Mouse (Mus musculus): Measurements from ENCODE around the gene Gramd1b. TPM values are rescaled to one million over a fixed set of nuclear protein-coding genes. Genes with fewer than 3 reads are reported as not detected.
A peak's percentile ranks its signal among the peaks of the same experiment; 100 is the strongest.

Gramd1b gene
- polyA plus RNA-seq (2016; fragmentation: Nextera tagmentation; extraction: Ambion mirVana): 3.3 and 5.2 TPM in 2 replicates

DNA sequence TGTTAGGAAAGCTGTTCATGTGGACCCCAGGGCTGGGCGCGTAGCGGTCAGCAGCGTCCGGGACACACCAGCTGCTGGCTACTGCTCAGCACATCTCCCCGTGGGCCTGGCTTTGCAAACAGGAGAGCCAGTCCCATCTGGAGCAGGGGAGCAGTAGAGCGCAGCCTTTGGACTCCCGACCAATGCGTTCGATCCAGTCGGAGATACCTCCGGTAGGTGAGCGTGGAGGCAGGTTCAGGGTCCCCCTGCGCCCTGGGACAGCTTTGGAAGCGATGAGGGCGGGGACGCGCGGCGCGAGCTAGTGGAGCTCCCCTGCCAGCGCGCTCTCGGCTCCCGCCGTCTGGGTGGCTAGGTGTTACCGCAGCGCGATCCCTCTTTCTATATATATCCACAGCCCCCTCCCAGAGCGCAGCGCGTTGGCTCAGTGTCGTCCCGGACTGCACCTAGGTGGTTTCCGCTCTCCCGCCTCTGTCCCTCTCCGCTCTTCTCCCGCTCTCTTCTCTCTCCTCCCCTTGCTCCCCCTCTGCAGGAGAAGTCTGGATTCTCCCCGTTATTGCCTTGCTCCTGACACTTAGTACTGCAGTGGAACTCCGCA is at the start of gene Gramd1b:
TSS of gene Gramd1b (minus strand) at position 357 of the 595 bp plus-strand sequence.
- Histone ChIP-seq H3K4me2 (peak within 1 kb of the TSS; percentile 81), H3K27me3 (peaks cover 37% of the 10 kb centered on the region), H3K27ac (no peak within 1 kb of the TSS), H3K9me3 (no peaks in the 10 kb centered on the region), H3K4me1 (replicated peaks) (peaks cover 8% of the 10 kb centered on the region; the same call in 1 of the 2 replicates), H3K9ac (replicated peaks) (peak within 1 kb of the TSS; percentile 53), H3K4me3 (replicated peaks) (peak within 1 kb of the TSS; percentile 50), H3K36me3 (no peaks in the 10 kb centered on the region)
- under 1% methylated on average over 40 of the region's 40 CpGs for WGBS
- no peak for ATAC-seq (ENCODE audit: insufficient number of reproducible peaks, insufficient read depth, low FRiP score, low TSS enrichment, low read depth)

DNA sequence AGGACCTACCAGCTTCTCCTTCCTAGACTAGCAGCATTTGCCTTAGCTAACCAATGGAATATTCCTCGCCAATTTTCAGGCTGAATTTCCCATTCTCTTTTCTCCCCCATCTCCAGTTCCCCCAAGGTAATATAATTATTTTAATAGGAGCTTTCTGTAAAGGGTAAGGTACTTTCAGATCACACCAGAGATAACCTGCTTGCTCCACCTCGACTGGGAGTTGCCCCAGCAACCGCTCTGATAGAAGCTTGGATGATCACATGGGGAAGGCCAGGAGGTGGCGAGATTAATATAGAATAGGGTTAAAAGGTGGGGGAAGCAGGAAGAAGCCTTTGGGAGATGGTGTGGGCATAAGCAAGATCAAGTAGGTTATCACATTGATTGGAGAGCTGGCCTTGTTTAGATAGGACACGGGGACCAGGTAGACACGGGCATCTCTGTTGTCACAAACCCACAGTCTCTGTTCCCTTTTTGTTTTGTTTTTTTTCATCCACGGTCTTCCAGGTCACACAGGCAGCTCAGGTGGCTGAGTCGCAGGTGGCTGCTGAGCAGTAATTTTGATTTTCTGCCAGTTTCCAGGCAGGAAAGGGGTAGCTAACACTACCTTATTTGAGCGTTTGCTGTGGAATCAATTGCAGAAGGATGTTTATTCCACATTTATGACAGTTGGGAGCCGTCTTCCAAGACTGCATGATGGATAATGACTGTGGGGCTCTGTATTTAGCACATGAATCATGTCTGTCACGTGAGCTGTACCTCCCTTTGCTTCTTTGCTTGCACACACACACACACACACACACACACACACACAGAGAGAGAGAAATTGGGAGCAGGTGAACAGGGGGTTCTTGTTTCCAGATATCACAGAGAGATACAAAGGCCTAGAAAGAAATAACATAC is 47.8 kb upstream of the Gramd1b start:
- no peaks in the 10 kb centered on the region for H3K4me1 ChIP-seq (replicated peaks)
- 73% methylated on average over 11 of the region's 11 CpGs for WGBS
- H3K36me3 ChIP-seq: no peaks in the 10 kb centered on the region
- no peak for ATAC-seq (ENCODE audit: insufficient number of reproducible peaks, insufficient read depth, low FRiP score, low TSS enrichment, low read depth)
- no peak overlapping the region for H3K27ac ChIP-seq
- no peak overlapping the region for H3K9ac ChIP-seq (replicated peaks)
- no peaks in the 10 kb centered on the region for H3K27me3 ChIP-seq
- H3K9me3 ChIP-seq: no peaks in the 10 kb centered on the region
- H3K4me3 ChIP-seq (replicated peaks): no peak overlapping the region
- no peak overlapping the region for H3K4me2 ChIP-seq

DNA sequence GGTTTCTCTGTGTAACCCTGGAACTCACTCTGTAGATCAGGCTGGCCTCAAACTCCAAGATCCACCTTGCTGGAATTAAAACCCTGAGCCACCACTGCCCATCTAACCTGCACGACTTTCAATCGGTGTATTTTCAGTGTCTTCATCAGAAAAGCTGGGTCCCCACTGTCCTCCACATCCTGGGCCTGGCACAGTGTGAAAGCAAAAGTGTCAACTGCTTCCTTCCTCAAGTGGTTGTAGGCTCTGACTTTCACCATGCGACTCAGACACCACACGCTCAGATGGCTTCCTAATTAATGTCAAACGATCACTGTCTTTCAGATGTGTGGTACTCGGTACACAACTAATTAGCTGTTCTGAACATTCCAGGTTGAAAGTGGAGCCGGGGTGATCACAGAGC is 45.9 kb upstream of the Gramd1b start:
- Histone ChIP-seq H3K27me3 (no peaks in the 10 kb centered on the region), H3K4me1 (replicated peaks) (no peaks in the 10 kb centered on the region), H3K36me3 (no peaks in the 10 kb centered on the region), H3K4me2 (no peak overlapping the region), H3K27ac (no peak overlapping the region), H3K9me3 (no peaks in the 10 kb centered on the region), H3K4me3 (replicated peaks) (no peak overlapping the region), H3K9ac (replicated peaks) (no peak overlapping the region)
- ATAC-seq (ENCODE audit: insufficient number of reproducible peaks, insufficient read depth, low FRiP score, low TSS enrichment, low read depth): no peak
- 64% methylated on average over 7 of the region's 7 CpGs for WGBS

DNA sequence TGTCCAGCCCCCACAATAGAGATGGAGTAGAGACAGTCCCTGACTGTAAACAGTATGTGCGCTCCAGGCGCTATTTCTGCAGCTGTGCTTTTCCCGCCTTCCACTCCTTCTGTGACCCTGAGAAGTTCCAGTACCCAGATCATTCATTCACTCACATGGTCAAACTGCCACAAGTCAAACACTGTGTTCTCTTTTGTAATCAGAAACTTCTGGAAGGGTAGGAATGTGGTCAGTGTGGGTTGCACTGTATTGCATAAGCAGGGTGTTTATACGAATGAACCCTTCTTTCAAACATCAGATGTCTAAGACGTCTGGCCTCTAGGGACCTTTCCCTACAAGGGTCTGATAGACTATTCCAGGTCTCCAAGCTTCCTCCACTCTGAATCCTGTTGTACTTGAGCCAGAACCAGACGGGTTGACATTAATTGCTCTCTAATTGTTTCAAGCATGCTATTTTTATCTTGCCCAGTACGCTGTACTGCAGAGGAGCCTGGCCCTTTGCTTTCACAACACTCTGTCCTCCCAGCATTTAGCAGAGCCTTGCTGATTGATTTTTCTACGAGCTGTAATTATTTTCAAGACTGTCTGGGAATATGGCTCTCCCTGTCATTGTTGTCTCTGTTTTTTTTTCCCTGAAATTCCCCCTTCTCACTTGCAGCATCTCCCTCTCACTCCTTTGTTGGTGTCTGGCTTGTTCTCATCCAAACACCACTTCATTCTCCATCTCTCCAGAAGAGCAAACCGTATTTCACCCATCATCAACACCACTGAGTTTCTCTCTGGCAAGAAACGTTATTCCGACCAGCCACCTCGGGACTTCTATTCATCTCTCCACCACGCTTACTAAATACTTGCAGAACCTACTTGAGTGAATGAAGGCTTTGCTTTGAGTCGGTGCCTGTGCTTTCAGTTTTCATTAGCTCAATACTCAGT is 44.1 kb upstream of the Gramd1b start:
- H3K4me3 ChIP-seq (replicated peaks): no peak overlapping the region
- H3K36me3 ChIP-seq: no peaks in the 10 kb centered on the region
- no peak overlapping the region for H3K27ac ChIP-seq
- WGBS: 62% methylated on average over 14 of the region's 14 CpGs
- no peaks in the 10 kb centered on the region for H3K4me1 ChIP-seq (replicated peaks)
- no peak for ATAC-seq (ENCODE audit: insufficient number of reproducible peaks, insufficient read depth, low FRiP score, low TSS enrichment, low read depth)
- H3K9ac ChIP-seq (replicated peaks): no peak overlapping the region
- no peaks in the 10 kb centered on the region for H3K27me3 ChIP-seq
- H3K4me2 ChIP-seq: no peak overlapping the region
- H3K9me3 ChIP-seq: no peaks in the 10 kb centered on the region

DNA sequence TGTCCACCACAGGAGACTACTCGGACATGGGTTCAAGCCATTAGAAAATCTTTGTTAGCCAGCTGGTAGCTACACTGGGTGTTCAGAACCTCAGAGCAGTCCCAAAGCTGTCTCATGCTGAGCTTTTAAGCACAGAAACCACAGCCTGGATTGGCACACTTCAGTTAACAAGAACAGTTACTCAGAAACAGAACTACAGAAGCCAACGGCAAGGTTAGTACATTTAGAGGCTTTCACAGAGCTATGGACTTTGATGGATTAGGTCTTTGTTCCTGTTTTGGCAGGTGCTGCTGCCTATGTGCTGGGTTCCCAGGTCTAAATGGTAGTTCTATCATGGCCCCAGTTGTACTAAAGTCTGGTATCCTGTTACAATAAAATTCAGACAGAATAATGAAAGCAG is 40.1 kb upstream of the Gramd1b start:
- Histone ChIP-seq H3K27me3 (no peaks in the 10 kb centered on the region), H3K4me1 (replicated peaks) (no peaks in the 10 kb centered on the region), H3K4me2 (no peak overlapping the region), H3K36me3 (no peaks in the 10 kb centered on the region), H3K4me3 (replicated peaks) (no peak overlapping the region), H3K27ac (no peak overlapping the region), H3K9me3 (no peaks in the 10 kb centered on the region), H3K9ac (replicated peaks) (no peak overlapping the region)
- ATAC-seq (ENCODE audit: insufficient number of reproducible peaks, insufficient read depth, low FRiP score, low TSS enrichment, low read depth): no peak
- 73% methylated on average over 2 of the region's 2 CpGs for WGBS

DNA sequence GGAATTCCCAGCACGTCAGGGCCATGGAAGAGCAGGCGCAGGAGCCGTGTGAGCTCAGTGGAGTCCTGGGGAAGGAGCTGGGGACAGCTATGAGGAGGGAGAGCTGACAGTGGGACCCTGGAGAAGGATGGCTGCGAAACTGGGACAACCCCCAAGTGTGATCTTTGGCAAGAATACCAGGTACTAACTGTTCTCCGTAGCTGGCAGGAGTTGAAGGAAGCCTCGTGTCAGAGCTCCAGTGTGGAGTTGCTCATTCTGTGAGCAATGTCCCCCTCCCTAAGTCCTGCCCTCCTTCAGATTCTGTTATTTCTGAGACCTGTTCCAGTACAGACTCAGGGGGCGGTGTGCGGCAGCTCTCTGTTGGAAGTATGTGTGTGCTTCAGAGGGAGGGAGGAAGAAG is 36.9 kb upstream of the Gramd1b start:
- 71% methylated on average over 8 of the region's 8 CpGs for WGBS
- H3K27ac ChIP-seq: no peak overlapping the region
- no peaks in the 10 kb centered on the region for H3K4me1 ChIP-seq (replicated peaks)
- no peaks in the 10 kb centered on the region for H3K36me3 ChIP-seq
- H3K4me2 ChIP-seq: no peak overlapping the region
- H3K4me3 ChIP-seq (replicated peaks): no peak overlapping the region
- H3K9me3 ChIP-seq: no peaks in the 10 kb centered on the region
- no peaks in the 10 kb centered on the region for H3K27me3 ChIP-seq
- H3K9ac ChIP-seq (replicated peaks): no peak overlapping the region
- ATAC-seq (ENCODE audit: insufficient number of reproducible peaks, insufficient read depth, low FRiP score, low TSS enrichment, low read depth): no peak

DNA sequence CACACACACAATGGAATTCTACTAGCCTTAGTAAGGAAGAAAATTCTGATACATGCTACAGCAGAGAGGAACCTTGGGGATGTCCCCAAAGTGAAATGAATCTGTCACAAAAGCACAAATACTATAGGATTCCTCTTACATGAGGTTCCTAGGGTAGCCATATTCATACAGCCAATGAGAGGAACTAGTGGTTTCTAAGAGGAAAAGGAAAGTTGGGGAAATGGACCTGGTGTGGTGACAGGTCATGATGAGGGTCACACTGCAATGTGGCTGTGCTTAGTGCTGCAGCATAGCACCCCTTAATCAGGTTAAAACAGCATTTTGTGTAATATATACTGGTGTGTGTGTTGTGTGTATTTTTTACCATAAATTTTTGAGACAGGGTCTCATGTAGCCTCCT is 32.6 kb upstream of the Gramd1b start:
- no peak for ATAC-seq (ENCODE audit: insufficient number of reproducible peaks, insufficient read depth, low FRiP score, low TSS enrichment, low read depth)
- Histone ChIP-seq H3K27ac (no peak overlapping the region), H3K36me3 (no peaks in the 10 kb centered on the region), H3K4me1 (replicated peaks) (no peaks in the 10 kb centered on the region), H3K4me2 (no peak overlapping the region), H3K9ac (replicated peaks) (no peak overlapping the region), H3K27me3 (no peaks in the 10 kb centered on the region), H3K9me3 (no peaks in the 10 kb centered on the region), H3K4me3 (replicated peaks) (no peak overlapping the region)

DNA sequence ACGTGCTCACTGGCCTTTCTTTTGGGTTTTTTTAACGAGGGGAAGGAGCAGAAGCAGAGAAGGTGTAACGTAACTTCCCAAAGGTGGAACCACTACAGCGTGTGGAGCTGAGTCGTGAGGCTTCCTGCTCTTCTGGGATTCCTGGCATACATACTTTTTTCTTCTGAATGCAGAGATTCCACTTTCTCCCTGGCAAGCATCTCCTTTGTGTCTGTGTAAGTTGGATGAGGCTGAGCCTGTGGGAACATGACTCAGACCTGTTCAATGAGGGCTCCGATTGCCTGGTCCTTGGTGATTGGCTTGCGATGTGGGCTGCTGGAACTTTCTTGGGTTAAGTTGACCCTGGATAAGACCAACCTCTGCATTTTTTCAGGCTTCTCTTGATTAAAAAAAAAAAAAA is 28.5 kb upstream of the Gramd1b start:
- Histone ChIP-seq H3K36me3 (no peaks in the 10 kb centered on the region), H3K4me2 (no peak overlapping the region)
- WGBS: 74% methylated on average over 7 of the region's 7 CpGs

DNA sequence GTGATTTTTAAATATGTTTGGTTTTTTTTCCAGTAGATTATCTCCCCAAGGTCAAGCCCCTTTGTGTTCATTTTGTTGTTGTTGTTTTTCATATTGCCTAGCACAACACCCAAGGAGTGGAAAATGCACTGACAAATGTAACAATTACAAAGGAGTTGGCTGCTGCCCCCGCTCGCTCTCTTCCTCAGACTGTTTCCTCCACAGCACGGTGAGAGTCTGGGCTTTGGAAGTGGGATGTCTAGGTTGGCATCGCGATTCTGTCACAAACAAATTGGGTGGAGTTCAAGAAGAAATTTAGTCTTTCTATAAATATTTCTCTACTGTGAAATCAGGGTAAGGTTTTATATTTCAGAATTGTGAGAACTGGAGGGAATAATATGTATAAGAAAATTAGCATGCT is 26.6 kb upstream of the Gramd1b start:
- Histone ChIP-seq H3K4me1 (replicated peaks) (no peaks in the 10 kb centered on the region), H3K4me3 (replicated peaks) (no peak overlapping the region), H3K36me3 (no peaks in the 10 kb centered on the region), H3K27me3 (no peaks in the 10 kb centered on the region), H3K27ac (no peak overlapping the region), H3K9ac (replicated peaks) (no peak overlapping the region), H3K4me2 (no peak overlapping the region), H3K9me3 (no peaks in the 10 kb centered on the region)
- 94% methylated on average over 5 of the region's 5 CpGs for whole genome bisulfite sequencing
- no peak for ATAC-seq (ENCODE audit: insufficient number of reproducible peaks, insufficient read depth, low FRiP score, low TSS enrichment, low read depth)

More for the DNA sequence above, 28.5 kb upstream of the Gramd1b start:
- Histone ChIP-seq H3K4me1 (replicated peaks) (no peaks in the 10 kb centered on the region), H3K4me3 (replicated peaks) (no peak overlapping the region), H3K9me3 (no peaks in the 10 kb centered on the region), H3K9ac (replicated peaks) (no peak overlapping the region), H3K27ac (no peak overlapping the region), H3K27me3 (no peaks in the 10 kb centered on the region)
- ATAC-seq (ENCODE audit: insufficient number of reproducible peaks, insufficient read depth, low FRiP score, low TSS enrichment, low read depth): no peak

DNA sequence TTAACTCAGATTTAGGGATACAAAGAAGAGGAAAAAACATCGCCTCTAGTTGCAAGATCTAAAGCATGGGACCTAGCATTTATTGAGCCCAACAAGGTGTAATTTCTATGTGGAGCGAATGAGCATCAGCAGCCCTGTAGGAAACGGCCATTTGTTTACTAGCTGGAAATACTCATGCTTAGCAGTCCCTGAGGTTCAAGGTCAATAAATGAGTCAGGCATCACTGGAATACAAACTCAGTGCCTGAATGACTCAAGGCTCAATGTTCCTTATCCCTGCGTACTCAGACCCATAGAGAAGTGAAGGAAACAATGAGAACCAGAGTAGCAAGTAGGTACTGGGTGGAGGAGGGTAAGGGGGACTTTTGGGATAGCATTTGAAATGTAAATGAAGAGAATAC is 25.2 kb upstream of the Gramd1b start:
- Histone ChIP-seq H3K9me3 (no peaks in the 10 kb centered on the region), H3K4me1 (replicated peaks) (no peaks in the 10 kb centered on the region), H3K4me3 (replicated peaks) (no peak overlapping the region), H3K4me2 (no peak overlapping the region), H3K27ac (no peak overlapping the region), H3K9ac (replicated peaks) (no peak overlapping the region), H3K27me3 (no peaks in the 10 kb centered on the region), H3K36me3 (no peaks in the 10 kb centered on the region)
- WGBS: 70% methylated on average over 4 of the region's 4 CpGs
- no peak for ATAC-seq (ENCODE audit: insufficient number of reproducible peaks, insufficient read depth, low FRiP score, low TSS enrichment, low read depth)

DNA sequence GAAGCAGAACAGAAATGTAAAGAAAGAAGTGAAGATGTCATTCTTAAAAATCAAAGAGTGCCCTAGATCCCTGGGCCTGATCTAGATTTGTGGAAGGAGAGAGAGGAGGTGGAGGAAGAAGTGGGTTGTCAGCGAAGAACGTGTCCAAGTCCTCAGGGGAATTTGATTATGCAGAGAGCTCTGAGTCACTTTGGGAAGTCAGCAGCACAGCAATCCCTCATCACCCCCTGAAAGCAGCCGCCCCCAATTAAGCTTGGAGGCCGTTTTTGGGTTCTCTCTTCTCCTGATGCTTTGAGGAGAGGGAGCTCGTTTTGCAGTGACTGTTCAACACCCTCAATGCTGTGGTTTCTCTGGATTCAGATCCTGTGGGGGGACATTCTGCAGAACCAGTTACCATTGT is 24.1 kb upstream of the Gramd1b start:
- no peak overlapping the region for H3K4me3 ChIP-seq (replicated peaks)
- ATAC-seq (ENCODE audit: insufficient number of reproducible peaks, insufficient read depth, low FRiP score, low TSS enrichment, low read depth): no peak
- H3K4me2 ChIP-seq: no peak overlapping the region
- no peaks in the 10 kb centered on the region for H3K27me3 ChIP-seq
- no peaks in the 10 kb centered on the region for H3K4me1 ChIP-seq (replicated peaks)
- no peak overlapping the region for H3K27ac ChIP-seq
- WGBS: 51% methylated on average over 5 of the region's 5 CpGs
- no peaks in the 10 kb centered on the region for H3K9me3 ChIP-seq
- H3K36me3 ChIP-seq: no peaks in the 10 kb centered on the region
- H3K9ac ChIP-seq (replicated peaks): no peak overlapping the region

Data from limb, embryonic 12.5 days (tissue).